Mouse (Mus musculus) heart, adult 2 months (tissue): ENCODE data around the gene Syt14.

Source experiments
- EP300 ChIP-seq: fragments of 200-500 bp; IDR thresholded peaks from 2 replicates; pipeline ENCODE4 v1.6.1; 2011; ENCODE audit warnings: low read depth, low read length, control low read depth; ENCODE audit not compliant: insufficient read depth
- POLR2A ChIP-seq: fragments of 200-500 bp; IDR thresholded peaks from 2 replicates; pipeline ENCODE4 v1.6.1; 2011; ENCODE audit warnings: mild to moderate bottlenecking, low read depth, low read length, control low read depth; ENCODE audit not compliant: insufficient read depth

GRCm38 (mm10) chr1:192947839-192948173, 87.8 kb downstream of the Syt14 start:
- TF ChIP-seq EP300 = no peak
- TF ChIP-seq POLR2A = no peak
